Mouse (Mus musculus): ENCODE measurements around the gene Cd27. TPM values are rescaled to one million over a fixed set of nuclear protein-coding genes. Genes with fewer than 3 reads are reported as not detected.

Cd27 gene
- polyA plus RNA-seq, 1 experiment from 2014 or later, result 3.1 TPM

DNA sequence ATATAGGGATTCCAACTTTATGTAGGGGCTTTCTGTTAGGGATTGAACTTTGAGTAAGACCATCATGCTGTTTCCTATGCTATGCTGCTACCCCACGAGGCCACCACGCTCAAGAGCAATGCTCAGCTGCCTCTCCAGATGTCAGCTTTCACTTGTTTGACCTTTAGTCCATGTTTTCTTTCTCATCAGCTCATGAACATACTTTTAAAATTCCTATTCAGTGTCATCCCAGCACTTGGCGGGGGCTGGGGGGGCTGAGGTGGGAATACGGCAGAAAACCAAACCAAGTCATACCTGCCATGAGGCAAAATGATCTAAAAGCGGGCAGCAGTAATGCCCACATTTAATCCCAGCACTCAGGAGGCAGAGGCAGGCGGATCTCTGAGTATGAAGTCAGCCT is 23.7 kb downstream of the Cd27 start:
- H3K27ac ChIP-seq (ENCODE audit: low read length), result no peak overlapping the region
- peaks cover 2% of the 10 kb centered on the region; the same call in 1 of the 2 replicates for H3K27me3 ChIP-seq (ENCODE audit: control insufficient read depth, insufficient read depth, low read depth, low read length)
- H3K9me3 ChIP-seq (ENCODE audit: control insufficient read depth, low read length), result no peaks in the 10 kb centered on the region; the same call in 1 of the 2 replicates
- peaks cover 6% of the 10 kb centered on the region; the same call in 1 of the 2 replicates for H3K4me1 ChIP-seq (replicated peaks; ENCODE audit: control insufficient read depth, insufficient read depth, low read length)
- ATAC-seq (ENCODE audit: low read depth), result no peak
- no peaks in the 10 kb centered on the region for H3K36me3 ChIP-seq (ENCODE audit: control insufficient read depth, insufficient read depth, low read length)
- H3K9ac ChIP-seq (ENCODE audit: low read length), result no peak overlapping the region
- H3K4me3 ChIP-seq (ENCODE audit: low read length), result no peak overlapping the region
- H3K4me2 ChIP-seq (ENCODE audit: low read depth, low read length), result no peak overlapping the region
- WGBS, result 66% methylated on average over 6 of the region's 6 CpGs

DNA sequence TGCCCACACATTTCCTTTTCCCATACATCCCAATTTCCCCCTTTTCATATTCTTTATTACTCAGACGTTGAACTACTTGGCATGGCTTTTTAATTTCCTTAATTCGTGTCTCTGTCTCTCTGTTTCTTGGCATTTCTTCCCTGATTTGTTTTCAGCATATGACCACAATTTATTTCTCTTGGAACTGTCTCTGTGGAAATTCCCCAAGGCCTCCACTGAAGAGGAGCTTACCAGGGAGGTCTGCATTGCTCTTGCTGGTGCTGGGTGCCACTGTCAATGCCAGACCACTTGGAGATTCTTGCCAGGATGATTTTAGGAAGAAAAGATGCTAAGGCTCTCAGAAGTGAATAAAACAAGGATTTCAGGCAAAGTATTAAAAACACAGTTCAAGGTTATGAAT is 24.2 kb downstream of the Cd27 start:
- Histone ChIP-seq H3K4me1 (replicated peaks; ENCODE audit: control insufficient read depth, insufficient read depth, low read length) (peaks cover 6% of the 10 kb centered on the region; the same call in 1 of the 2 replicates), H3K9me3 (ENCODE audit: control insufficient read depth, low read length) (no peaks in the 10 kb centered on the region; the same call in 1 of the 2 replicates), H3K4me3 (ENCODE audit: low read length) (no peak overlapping the region), H3K27ac (ENCODE audit: low read length) (no peak overlapping the region), H3K27me3 (ENCODE audit: control insufficient read depth, insufficient read depth, low read depth, low read length) (peaks cover 2% of the 10 kb centered on the region; the same call in 1 of the 2 replicates), H3K9ac (ENCODE audit: low read length) (no peak overlapping the region), H3K4me2 (ENCODE audit: low read depth, low read length) (no peak overlapping the region), H3K36me3 (ENCODE audit: control insufficient read depth, insufficient read depth, low read length) (no peaks in the 10 kb centered on the region)
- WGBS, result 23% methylated on average over 2 of the region's 2 CpGs
- no peak for ATAC-seq (ENCODE audit: low read depth)

DNA sequence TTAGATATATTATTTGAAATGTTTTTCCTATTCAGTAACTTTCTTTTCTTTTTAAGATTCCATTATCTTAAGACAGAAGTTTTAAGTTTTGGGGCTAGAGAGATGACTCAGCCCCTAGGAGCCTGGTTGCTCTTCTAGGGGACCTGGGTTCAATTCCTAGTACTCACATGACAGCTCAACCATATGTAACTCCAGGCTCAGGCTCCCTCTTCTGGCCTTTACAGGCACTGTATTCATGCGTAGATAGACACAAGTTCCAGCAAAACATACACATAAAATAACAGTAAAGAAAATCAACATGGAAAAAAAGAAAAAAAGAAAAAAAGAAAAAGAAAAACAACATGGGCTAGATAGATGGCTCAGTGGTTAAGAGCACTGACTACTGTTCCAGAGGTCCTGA is 26.4 kb downstream of the Cd27 start:
- no peaks in the 10 kb centered on the region; the same call in 1 of the 2 replicates for H3K9me3 ChIP-seq (ENCODE audit: control insufficient read depth, low read length)
- H3K4me3 ChIP-seq (ENCODE audit: low read length), result no peak overlapping the region
- H3K4me1 ChIP-seq (replicated peaks; ENCODE audit: control insufficient read depth, insufficient read depth, low read length), result no peaks in the 10 kb centered on the region
- H3K27me3 ChIP-seq (ENCODE audit: control insufficient read depth, insufficient read depth, low read depth, low read length), result peaks cover 2% of the 10 kb centered on the region; the same call in 1 of the 2 replicates
- H3K4me2 ChIP-seq (ENCODE audit: low read depth, low read length), result no peak overlapping the region
- no peaks in the 10 kb centered on the region for H3K36me3 ChIP-seq (ENCODE audit: control insufficient read depth, insufficient read depth, low read length)
- H3K9ac ChIP-seq (ENCODE audit: low read length), result no peak overlapping the region
- ATAC-seq (ENCODE audit: low read depth), result no peak
- WGBS, result 76% methylated on average over 1 of the region's 1 CpGs
- no peak overlapping the region for H3K27ac ChIP-seq (ENCODE audit: low read length)

DNA sequence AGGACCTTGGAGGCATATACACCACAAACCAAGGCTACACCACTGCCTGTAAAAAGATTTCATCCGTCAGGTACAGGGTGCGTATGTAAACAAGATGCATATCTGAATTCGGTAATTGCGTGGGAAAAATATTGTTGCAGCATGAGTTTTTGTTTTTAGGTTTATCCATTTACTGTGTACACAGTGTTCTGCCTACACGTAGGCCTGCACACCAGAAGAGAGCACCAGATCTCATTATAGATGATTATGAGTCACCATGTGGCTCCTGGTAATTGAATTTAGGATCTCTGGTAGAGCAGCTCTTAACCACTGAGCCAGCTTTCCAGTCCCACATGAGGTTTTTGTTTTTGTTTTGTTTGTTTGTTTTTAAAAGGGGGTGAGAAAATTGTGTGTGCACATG is 39.6 kb downstream of the Cd27 start:
- Histone ChIP-seq H3K9me3 (ENCODE audit: control insufficient read depth, low read length) (no peaks in the 10 kb centered on the region), H3K4me1 (replicated peaks; ENCODE audit: control insufficient read depth, insufficient read depth, low read length) (peaks cover 9% of the 10 kb centered on the region), H3K4me3 (ENCODE audit: low read length) (no peak overlapping the region), H3K36me3 (ENCODE audit: control insufficient read depth, insufficient read depth, low read length) (peaks cover 3% of the 10 kb centered on the region; the same call in 1 of the 2 replicates), H3K27ac (ENCODE audit: low read length) (no peak overlapping the region), H3K4me2 (ENCODE audit: low read depth, low read length) (no peak overlapping the region), H3K27me3 (ENCODE audit: control insufficient read depth, insufficient read depth, low read depth, low read length) (no peaks in the 10 kb centered on the region), H3K9ac (ENCODE audit: low read length) (no peak overlapping the region)
- ATAC-seq (ENCODE audit: low read depth), result no peak
- WGBS, result 81% methylated on average over 5 of the region's 5 CpGs

DNA sequence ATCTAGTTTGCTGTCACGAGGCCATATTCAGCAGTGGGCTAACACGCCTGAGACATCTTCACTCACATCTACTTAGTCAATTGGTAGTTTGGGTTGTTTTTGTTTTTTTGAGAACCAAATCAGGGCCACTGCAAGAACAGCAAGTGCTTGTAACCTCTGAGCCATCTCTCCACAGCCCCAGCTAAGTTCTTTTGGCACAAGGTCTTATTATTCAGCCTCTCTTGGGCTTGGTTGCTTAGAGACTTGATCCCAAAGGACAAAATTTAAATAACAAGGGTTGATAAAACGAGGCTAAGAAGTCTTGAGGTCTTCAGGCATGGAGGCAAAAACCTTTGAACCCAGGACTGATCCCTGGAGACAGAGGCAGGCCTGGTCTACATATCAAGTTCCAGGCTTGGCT is 40.5 kb downstream of the Cd27 start:
- H3K36me3 ChIP-seq (ENCODE audit: control insufficient read depth, insufficient read depth, low read length), result peaks cover 3% of the 10 kb centered on the region; the same call in 1 of the 2 replicates
- H3K4me3 ChIP-seq (ENCODE audit: low read length), result no peak overlapping the region
- H3K4me2 ChIP-seq (ENCODE audit: low read depth, low read length), result no peak overlapping the region
- H3K27ac ChIP-seq (ENCODE audit: low read length), result no peak overlapping the region
- ATAC-seq (ENCODE audit: low read depth), result no peak
- H3K9me3 ChIP-seq (ENCODE audit: control insufficient read depth, low read length), result no peaks in the 10 kb centered on the region
- peaks cover 9% of the 10 kb centered on the region for H3K4me1 ChIP-seq (replicated peaks; ENCODE audit: control insufficient read depth, insufficient read depth, low read length)
- no peak overlapping the region for H3K9ac ChIP-seq (ENCODE audit: low read length)
- H3K27me3 ChIP-seq (ENCODE audit: control insufficient read depth, insufficient read depth, low read depth, low read length), result no peaks in the 10 kb centered on the region
- 78% methylated on average over 3 of the region's 3 CpGs for WGBS

DNA sequence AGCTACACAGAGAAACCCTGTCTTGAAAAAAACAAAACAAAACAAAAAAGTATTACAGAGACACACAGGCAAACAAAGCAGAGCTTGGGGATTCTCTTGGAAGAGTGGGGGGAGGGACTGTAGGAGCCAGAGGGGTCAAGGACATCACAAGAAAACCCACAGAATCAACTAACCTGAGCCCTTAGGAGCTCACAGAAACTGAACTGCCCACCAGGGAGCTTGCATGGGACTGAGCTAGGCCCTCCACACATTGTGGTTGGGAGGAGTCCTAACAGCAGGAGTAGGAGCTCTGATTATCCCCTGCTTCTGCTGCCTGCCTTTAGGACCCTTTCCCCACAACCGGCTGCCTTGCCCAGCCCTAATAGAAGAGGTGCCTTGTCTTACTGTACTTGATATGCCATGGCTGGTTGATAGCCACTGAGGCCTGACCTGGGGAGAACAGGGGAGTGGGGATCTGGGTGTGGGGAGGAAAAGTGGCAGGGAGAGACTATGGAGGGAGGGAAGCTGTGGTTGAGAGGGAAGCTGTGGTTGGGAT is 41.2 kb downstream of the Cd27 start:
- Histone ChIP-seq H3K9ac (ENCODE audit: low read length) (no peak overlapping the region), H3K4me3 (ENCODE audit: low read length) (no peak overlapping the region), H3K4me1 (replicated peaks; ENCODE audit: control insufficient read depth, insufficient read depth, low read length) (peaks cover 11% of the 10 kb centered on the region), H3K27me3 (ENCODE audit: control insufficient read depth, insufficient read depth, low read depth, low read length) (no peaks in the 10 kb centered on the region), H3K4me2 (ENCODE audit: low read depth, low read length) (no peak overlapping the region), H3K9me3 (ENCODE audit: control insufficient read depth, low read length) (no peaks in the 10 kb centered on the region), H3K27ac (ENCODE audit: low read length) (no peak overlapping the region), H3K36me3 (ENCODE audit: control insufficient read depth, insufficient read depth, low read length) (peaks cover 3% of the 10 kb centered on the region; the same call in 1 of the 2 replicates)
- 60% methylated on average over 1 of the region's 1 CpGs for WGBS
- ATAC-seq (ENCODE audit: low read depth), result no peak

DNA sequence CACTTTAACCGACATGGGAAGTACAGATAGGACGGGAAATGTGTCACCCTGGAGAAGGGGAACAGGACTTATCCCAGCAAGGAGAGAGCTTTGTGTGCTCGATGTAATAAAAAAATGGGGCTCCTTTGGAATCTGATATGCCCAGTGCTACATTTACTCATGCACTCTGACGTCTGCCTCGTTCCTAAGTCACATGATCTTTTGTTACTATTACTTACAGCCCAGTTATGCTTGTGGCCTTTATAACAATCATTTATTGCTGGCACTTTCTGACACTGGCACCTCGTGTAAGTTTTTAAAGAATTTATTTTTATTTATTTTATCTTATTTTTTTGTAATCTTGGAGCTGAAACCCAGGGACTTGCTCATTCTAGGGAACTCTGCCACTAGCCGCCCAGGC is 43.4 kb downstream of the Cd27 start:
- H3K9ac ChIP-seq (ENCODE audit: low read length), result no peak overlapping the region
- H3K9me3 ChIP-seq (ENCODE audit: control insufficient read depth, low read length), result no peaks in the 10 kb centered on the region
- H3K27me3 ChIP-seq (ENCODE audit: control insufficient read depth, insufficient read depth, low read depth, low read length), result no peaks in the 10 kb centered on the region
- peaks cover 3% of the 10 kb centered on the region; the same call in 1 of the 2 replicates for H3K36me3 ChIP-seq (ENCODE audit: control insufficient read depth, insufficient read depth, low read length)
- H3K4me1 ChIP-seq (replicated peaks; ENCODE audit: control insufficient read depth, insufficient read depth, low read length), result peaks cover 17% of the 10 kb centered on the region
- no peak overlapping the region; the same call in 1 of the 2 replicates for H3K4me2 ChIP-seq (ENCODE audit: low read depth, low read length)
- H3K4me3 ChIP-seq (ENCODE audit: low read length), result no peak overlapping the region; the same call in 1 of the 2 replicates
- WGBS, result 45% methylated on average over 7 of the region's 7 CpGs
- no peak overlapping the region for H3K27ac ChIP-seq (ENCODE audit: low read length)
- ATAC-seq (ENCODE audit: low read depth), result no peak

DNA sequence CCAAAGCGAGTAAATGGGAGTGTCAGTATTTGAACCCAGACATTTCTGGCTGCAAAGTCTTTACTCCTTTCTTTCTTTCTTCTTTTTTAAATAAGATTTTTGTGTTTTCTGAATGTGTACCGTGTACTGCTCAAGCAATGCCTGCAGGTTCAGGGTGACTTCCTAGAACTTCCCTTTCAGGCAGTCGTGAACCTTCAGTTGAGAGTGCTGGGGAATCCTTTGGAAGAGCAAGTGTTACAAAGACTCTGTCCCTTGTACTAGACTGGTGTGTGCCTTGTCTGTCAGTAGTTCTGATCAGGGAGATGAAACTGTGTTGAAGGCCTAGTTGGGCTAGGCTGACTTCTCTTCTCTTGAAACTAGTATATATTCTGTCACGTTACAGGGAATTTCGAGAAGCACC is 44.0 kb downstream of the Cd27 start:
- WGBS, result 28% methylated on average over 5 of the region's 5 CpGs
- peaks cover 3% of the 10 kb centered on the region; the same call in 1 of the 2 replicates for H3K36me3 ChIP-seq (ENCODE audit: control insufficient read depth, insufficient read depth, low read length)
- peak overlapping the region; percentile 74 for H3K4me3 ChIP-seq (ENCODE audit: low read length)
- no peaks in the 10 kb centered on the region for H3K9me3 ChIP-seq (ENCODE audit: control insufficient read depth, low read length)
- peaks cover 17% of the 10 kb centered on the region for H3K4me1 ChIP-seq (replicated peaks; ENCODE audit: control insufficient read depth, insufficient read depth, low read length)
- H3K4me2 ChIP-seq (ENCODE audit: low read depth, low read length), result peak overlapping the region; percentile 82
- H3K27ac ChIP-seq (ENCODE audit: low read length), result peak overlapping the region; percentile 100
- H3K27me3 ChIP-seq (ENCODE audit: control insufficient read depth, insufficient read depth, low read depth, low read length), result no peaks in the 10 kb centered on the region
- peak overlapping the region; percentile 80 for H3K9ac ChIP-seq (ENCODE audit: low read length)
- no peak for ATAC-seq (ENCODE audit: low read depth)

DNA sequence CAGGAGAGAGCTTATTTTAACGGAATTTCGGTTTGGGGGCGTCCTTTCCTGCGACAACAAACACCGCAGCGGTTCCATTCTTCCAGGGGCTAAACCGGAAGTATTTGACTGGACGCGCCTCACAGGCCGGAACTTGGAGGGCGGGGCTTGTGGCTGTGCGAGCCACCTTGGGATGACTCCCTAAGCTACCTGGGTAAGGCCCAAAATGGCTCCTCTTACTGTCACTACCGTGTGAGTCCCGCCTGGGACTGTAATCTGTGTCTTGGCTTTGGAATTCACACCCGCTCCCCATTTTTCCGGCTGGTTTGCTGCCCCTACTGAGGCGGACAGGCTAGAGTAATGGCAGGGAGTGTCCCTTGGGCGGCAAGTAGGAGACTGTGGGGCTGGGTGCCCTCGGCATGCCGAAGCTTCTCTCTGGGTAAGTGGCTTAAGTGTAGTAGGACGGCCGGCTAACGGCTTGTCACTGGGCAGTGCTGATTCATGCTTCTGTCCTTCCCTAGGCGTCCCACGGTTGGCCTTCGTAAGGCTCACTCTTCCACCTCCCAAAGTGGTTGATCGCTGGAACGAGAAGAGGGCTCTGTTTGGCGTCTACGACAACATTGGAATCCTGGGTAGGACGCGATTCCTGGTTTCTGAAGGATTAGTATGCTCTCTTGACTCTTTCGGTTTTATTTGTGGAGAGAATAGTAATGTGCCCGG is 44.6 kb downstream of the Cd27 start:
- no peaks in the 10 kb centered on the region for H3K9me3 ChIP-seq (ENCODE audit: control insufficient read depth, low read length)
- H3K36me3 ChIP-seq (ENCODE audit: control insufficient read depth, insufficient read depth, low read length), result peaks cover 10% of the 10 kb centered on the region

More for the DNA sequence above, 44.6 kb downstream of the Cd27 start:
- peak; percentile 93 for ATAC-seq (ENCODE audit: low read depth)
- H3K27me3 ChIP-seq (ENCODE audit: control insufficient read depth, insufficient read depth, low read depth, low read length), result no peaks in the 10 kb centered on the region
- H3K4me2 ChIP-seq (ENCODE audit: low read depth, low read length), result peak overlapping the region; percentile 82
- peak overlapping the region; percentile 80 for H3K9ac ChIP-seq (ENCODE audit: low read length)
- H3K27ac ChIP-seq (ENCODE audit: low read length), result peak overlapping the region; percentile 100
- H3K4me3 ChIP-seq (ENCODE audit: low read length), result peak overlapping the region; percentile 74
- WGBS, result under 1% methylated on average over 34 of the region's 34 CpGs
- peaks cover 17% of the 10 kb centered on the region for H3K4me1 ChIP-seq (replicated peaks; ENCODE audit: control insufficient read depth, insufficient read depth, low read length)
